Mouse (Mus musculus) spleen, adult 10 weeks (tissue): ENCODE results near the gene Plvap. TPM values are rescaled to one million over a fixed set of nuclear protein-coding genes. Genes with fewer than 3 reads are reported as not detected.

Experiments
- polyA plus RNA-seq: library from polyadenylated mRNA; stranded (reverse); fragments of 350-450 nt; fragmentation: Illumina TruSeq; extraction: RNeasy Lipid Tissue Mini Kit (QIAGEN cat#74804); gene quantifications from one replicate; pipeline ENCODE4 v1.2.3, GENCODE M21; 2015; ENCODE audit warnings: low replicate concordance; ENCODE audit not compliant: insufficient read depth

Plvap gene
- polyA plus RNA-seq, result 52.6 TPM

DNA sequence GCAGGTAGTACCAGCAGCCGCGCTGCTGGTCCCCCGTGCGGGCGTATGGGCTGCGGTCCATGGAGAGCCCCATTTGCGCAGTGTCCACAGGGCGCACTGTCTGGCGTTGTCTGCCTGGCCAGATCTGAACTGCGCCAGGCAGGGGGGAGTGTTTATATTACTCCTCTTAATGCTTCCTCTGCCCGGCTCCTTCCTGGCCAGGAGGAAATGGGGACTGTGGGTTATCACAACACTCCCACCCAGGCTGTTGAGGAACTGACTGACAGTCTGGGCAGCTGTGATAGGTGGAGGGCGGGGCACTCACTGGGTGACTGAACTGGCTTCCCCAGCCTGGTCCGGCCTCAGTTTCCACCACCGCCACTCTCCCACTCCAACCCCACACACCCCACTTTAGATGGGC lies at the start of gene Plvap:
Plvap (minus strand) TSS at position 109 of the 400 bp plus-strand sequence.

DNA sequence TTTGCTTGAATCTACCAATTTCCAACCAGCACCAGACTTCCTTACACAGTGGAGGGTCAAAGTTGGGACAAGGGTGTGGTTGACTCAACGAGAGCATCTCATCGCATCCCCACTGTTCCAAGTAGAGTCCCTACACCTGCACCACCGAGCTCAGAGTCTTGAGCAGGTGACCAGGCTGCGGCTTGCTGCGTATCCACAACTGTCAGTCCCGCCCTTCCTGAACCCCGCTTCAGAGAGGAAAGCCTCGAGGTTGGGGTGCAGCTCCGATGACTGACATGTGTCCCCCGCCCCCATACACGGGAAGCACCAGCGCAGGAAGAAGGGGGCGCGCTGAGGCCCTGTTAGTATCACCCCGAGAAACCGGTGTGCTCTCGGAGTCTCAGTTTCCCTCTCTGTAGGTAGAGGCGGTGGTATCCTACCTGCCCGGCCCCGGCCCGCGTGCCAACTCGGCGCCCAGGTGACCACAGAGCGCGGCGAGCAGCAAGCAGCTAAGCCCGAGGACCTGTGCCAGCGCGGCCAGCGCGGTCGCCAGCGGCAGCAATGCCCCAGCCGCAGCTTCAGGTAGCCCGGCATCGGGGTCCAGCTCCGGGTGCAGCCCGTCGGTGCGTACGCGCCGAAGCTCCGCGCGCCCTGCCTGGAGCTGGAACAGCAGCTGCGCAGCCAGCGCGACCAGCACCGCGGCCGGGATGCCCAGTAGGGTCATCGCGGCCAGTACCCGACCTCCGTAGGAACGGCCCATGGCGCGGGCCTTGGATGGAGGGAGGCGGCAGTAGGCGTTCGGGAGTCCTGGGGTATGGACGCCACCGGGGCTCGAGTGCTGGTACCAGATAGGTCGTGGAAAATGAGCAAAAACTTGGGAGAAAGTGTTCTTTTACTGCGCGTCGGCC lies 46.8 kb upstream of the Plvap start, which contains the start of gene Tmem221:
Tmem221 (minus strand) TSS at position 801 of the 887 bp plus-strand sequence.

GRCm38 (mm10) chr8:71542632-71543343 lies 31.2 kb upstream of the Plvap start, which contains the start of gene Mvb12a:
Gene Mvb12a, plus strand, starts transcription at chr8:71542922.

DNA sequence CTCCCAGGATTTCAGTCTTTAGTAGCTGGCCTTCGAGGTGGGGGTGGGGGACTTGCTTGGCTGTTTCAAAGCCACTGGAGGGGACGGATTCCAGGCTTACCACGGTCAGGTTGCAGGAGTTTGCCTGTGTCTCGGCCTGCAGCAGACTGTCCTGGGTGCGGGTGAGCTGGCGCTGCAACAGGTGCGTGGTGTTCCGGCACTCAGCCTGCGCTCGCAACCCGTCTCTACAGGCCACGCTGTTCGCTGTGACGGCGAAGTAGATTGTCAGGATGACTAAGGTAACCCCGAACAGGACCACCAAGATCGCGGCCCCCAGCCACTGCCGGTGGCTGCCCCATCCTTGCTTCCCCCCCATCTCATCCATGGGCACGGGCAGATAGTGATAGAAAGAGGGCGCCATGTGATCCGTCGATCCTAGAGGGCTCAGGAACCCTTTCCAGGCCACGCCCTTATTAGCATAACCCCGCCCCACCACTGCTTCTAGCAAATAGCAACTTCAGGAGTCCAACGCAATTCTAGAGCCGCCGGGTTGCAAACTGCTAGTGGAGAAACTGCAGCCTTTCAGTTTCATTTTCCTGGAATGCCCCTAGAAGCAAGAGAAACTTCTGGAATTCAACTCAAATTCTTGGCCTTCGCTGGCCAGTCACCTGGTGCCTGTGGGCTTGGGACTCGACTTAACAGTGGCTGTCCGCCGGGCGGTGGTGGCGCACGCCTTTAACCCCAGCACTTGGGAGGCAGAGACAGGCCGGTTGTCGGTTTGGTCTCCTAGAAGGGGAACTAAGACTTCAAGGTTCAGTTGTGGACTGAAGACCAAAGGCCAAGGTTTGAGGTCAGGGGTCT lies 25.7 kb upstream of the Plvap start, which contains the start of gene Bst2:
Bst2 (minus strand) TSS at position 429 of the 840 bp plus-strand sequence.

DNA sequence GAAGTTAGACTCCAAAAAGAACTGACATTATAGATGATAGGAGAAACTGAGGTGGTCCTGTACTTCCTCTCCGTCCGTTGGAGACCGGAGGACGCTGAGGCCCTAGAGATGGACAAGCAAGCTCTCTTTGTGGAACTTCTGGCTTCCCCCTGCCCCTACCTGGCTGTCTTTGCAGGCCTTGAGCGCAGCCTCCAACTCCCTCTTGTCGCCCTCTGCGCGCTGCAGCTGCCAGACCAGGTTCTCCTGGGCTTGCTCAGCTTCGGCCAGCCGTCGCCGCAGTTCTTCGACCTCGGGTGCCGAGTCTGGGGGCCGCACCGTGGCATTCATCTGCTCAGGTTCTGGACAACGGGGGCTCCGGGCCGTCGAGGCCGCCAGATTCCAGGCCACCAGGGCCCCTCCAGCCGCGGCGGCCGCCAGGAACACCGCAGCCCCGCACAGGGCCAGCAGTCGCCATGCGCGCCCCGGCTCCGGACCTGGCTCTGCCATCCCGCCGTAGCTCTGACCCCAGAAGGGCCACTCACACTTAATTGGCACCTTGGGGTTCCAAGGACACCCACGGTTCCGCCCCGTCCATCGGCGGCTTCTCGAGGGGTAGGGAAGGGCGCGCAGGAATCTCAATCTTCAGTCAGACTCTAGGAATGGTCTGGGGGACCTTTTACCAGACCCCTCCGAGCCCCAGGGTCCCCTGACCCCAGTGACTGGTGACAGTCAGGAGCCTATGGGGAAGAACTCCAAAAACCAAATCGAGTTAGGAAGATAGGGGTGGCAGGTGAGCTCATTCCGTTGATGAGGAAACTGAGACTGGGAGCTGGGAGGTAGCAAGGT lies 13.9 kb upstream of the Plvap start, which contains the start of gene Ccdc194:
Ccdc194 (minus strand) TSS at position 486 of the 825 bp plus-strand sequence.

DNA sequence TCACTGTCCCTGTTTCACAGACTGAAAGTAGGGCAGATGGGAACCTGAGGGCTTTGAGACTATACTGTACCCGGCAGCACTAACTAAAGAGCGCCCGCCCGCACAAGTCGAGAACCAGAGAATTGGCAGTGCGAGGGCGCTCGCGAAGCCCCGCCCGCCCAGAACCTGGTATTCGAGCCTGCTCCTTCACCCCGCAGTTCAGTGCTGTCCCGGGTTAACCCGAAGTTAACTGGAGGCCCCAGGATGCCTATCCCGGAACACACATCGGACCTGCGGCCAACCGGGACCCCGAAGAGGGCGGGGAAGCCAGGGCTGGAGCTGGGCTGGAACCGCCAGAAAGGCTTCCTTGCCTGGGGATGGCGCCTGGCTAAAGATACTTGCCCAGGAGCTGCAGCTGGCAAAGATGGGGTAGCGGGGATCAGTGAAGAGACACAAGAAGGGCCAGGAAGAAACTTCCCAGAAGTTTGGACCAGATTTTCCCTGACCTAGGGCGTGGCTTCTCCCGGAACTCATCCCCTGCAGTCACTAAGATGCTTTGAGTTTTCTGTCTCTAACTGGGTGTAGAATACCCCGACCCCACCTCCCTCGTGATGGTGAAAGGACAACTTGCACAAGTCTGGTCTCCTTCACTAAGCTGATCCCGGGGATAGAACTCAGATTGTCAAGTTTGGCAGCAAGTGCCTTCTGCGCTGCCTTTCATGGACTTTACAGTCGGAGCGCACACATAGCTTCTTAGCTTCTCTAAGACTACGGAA lies 23.7 kb downstream of the Plvap start, which contains the start of gene Gtpbp3:
Gtpbp3 (plus strand) TSS at position 413 of the 755 bp plus-strand sequence.

DNA sequence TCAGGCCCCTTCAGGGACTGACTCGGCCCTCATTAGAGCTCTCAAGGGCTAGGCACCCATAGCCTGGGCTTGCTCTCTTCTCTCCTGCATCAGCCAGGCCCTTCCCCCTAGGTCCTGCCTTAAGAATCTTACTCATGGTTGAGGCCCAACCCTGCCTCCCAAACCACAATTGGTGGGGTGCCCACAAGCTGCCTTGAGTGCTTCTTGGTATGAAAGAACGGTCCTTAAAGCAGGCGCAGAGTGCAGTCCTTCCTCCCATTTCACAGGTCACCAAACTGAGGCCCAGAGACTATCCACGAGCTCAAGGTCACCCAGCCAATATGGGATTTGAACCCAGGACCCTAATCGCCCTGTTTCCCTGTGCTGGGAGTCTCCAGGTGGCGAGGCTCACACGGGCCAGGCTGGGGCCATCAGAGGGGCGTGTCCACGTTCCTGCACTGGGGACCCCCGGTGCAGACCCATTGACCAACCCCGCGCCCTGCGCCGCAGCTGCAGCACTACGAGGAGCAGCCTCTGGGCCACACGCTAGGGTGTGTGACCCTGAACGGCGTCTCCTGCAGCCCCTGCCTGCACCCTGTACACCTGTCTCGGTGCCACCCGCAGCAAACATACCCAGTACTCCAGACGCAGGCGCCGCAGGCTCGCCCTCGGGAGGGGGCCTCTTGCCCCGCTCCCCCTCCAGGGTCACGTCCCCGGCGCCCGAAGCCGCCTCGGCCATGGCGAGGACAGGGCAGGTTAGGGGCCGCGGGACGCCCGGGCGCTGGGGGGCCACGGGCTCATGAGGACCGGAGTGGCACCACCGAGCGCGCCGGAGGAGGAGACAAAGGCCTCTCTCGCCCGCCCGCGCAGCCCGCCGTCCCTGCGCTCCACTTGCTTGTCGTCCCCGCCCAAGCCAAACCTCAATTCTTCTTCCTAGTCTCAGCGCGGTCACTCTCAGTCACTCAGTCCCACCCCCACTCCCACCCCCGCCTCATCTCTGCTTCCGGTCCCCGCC lies 26.1 kb downstream of the Plvap start, which contains the start of gene Ano8:
Ano8 (minus strand) TSS at position 822 of the 994 bp plus-strand sequence.

DNA sequence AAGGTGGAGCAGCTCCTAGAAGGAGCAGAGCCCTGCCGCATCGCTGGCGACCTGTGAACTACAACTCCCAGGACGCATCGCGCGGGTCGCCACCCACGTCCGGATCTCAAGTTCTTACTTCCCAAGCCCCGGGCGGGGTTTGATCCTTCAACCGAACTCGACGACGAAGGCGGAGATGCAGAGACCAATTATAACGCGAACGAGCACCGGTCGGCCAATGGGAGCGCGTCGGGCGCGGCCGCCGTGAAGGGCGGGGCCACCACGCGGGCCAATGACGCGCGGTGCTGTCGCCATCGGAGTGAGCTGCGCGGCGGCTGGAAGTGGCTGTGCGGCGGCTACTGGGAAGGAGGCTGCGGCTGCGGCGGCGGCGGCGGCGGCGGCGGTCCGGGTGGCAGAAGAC lies 42.6 kb downstream of the Plvap start, which contains the start of gene Dda1:
Dda1 (plus strand) TSS at position 284 of the 400 bp plus-strand sequence.

GRCm38 (mm10) chr8:71464513-71465500 lies 46.7 kb downstream of the Plvap start, which contains the start of gene Mrpl34:
Gene Mrpl34, plus strand, starts transcription at chr8:71464959.

DNA sequence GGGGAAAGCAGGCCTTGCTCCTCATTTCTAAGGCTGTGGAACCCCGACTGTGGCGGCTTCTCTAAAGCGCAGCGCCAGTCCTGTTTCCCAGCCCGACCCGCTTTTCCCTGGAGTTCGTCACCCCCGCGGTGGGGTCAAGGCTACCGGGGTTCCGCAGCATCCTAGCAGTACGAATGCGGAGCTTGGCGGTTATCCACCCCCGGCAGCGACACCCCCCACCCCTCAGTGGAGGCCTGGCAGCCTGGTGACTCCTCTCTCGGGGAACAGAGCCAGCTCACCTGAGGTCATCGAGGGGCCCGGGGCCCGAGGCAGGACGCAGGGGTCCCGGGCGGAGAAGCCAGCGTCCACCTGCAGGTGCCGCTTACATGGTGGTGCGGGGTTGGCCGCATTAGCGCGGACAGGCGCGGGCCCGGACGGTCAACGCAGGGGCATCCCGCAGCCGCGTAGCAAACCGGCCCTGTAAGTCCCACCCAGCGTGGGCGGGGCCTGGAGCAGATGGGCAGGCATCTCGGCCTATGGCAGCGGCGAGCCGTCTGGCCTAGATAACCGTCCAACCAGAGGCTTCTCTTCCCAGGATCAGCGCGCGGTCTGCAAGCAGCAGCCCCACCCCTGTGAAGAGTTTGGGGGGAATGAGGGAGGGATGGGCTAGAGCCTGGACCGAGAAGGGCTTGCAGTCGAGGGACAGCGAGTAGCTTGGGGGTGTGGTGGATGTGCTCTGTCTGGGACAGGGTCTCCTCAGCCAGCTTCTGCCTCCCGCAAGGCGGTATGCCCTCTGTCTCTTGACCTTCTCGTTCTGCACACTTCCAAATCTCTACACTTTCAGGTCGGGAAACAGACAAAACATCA lies 48.1 kb downstream of the Plvap start, which contains the start of gene Abhd8:
Abhd8 (minus strand) TSS at position 468 of the 846 bp plus-strand sequence.

Other genes starting within 250 kb of the Plvap start
- 52.8 TPM for gene Myo9b, start 239.0 kb downstream of the Plvap start, polyA plus RNA-seq
- 36.4 TPM for gene Haus8, start 238.8 kb downstream of the Plvap start, polyA plus RNA-seq
- gene Use1, start 144.9 kb downstream of the Plvap start, polyA plus RNA-seq, result 71.6 TPM
- 14.9 TPM for gene Ocel1, start 140.5 kb downstream of the Plvap start, polyA plus RNA-seq
- 9.6 TPM for gene Nr2f6, start 129.8 kb downstream of the Plvap start, polyA plus RNA-seq
- gene Ushbp1, start 116.0 kb downstream of the Plvap start, polyA plus RNA-seq, result 6.2 TPM
- 49.8 TPM for gene Babam1, start 114.9 kb downstream of the Plvap start, polyA plus RNA-seq
- 4.1 TPM for gene Ankle1, start 105.7 kb downstream of the Plvap start, polyA plus RNA-seq
- 5.3 TPM for gene Abhd8, start 48.1 kb downstream of the Plvap start, polyA plus RNA-seq
- 16.5 TPM for gene Mrpl34, start 46.8 kb downstream of the Plvap start, polyA plus RNA-seq
- gene Dda1, start 42.6 kb downstream of the Plvap start, polyA plus RNA-seq, result 19.1 TPM
- 5.8 TPM for gene Ano8, start 25.8 kb downstream of the Plvap start, polyA plus RNA-seq
- gene Gtpbp3, start 23.6 kb downstream of the Plvap start, polyA plus RNA-seq, result 8.0 TPM
- 0.12 TPM for gene Ccdc194, start 14.0 kb upstream of the Plvap start, polyA plus RNA-seq
- 78.7 TPM for gene Bst2, start 25.7 kb upstream of the Plvap start, polyA plus RNA-seq
- 14.4 TPM for gene Mvb12a, start 31.2 kb upstream of the Plvap start, polyA plus RNA-seq
- gene Tmem221, start 47.1 kb upstream of the Plvap start, polyA plus RNA-seq, result 4.2 TPM
- not detected for gene Nxnl1, start 54.8 kb upstream of the Plvap start, polyA plus RNA-seq
- 8.1 TPM for gene Slc27a1, start 57.1 kb upstream of the Plvap start, polyA plus RNA-seq
- gene Pgls, start 80.4 kb upstream of the Plvap start, polyA plus RNA-seq, result 13.8 TPM
- gene Fam129c, start 85.9 kb upstream of the Plvap start, polyA plus RNA-seq, result 96.5 TPM
- 124 TPM for gene Colgalt1, start 99.2 kb upstream of the Plvap start, polyA plus RNA-seq
- gene Unc13a, start 160.0 kb upstream of the Plvap start, polyA plus RNA-seq, result 0.22 TPM
- 13.5 TPM for gene Jak3, start 164.5 kb upstream of the Plvap start, polyA plus RNA-seq
- gene Insl3, start 177.5 kb upstream of the Plvap start, polyA plus RNA-seq, result 7.9 TPM
- 4.4 TPM for gene B3gnt3, start 190.0 kb upstream of the Plvap start, polyA plus RNA-seq
- gene Fcho1, start 214.0 kb upstream of the Plvap start, polyA plus RNA-seq, result 65.2 TPM